Mouse (Mus musculus): Measurements from ENCODE around the gene Neb.

DNA sequence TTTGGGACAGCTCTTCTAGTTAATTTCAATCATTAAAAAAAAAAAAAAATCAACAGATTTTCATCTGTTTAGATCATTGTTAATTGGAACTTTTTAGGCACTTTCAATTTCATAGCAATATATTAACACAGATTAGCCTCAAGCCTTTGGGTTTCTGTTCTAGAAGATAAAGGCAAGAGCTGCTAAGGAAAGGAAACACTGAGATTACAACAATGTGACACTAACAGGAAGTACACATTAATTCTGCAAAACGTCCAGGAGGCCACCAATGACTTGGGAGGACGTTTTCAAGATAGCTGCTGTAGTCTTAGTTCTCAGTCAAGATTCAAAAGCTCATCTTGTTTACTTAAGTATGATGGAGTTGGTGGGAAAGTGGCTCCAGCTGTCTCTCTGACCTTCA, 44.7 kb downstream of the Neb start:
- TF ChIP-seq EP300 (IDR thresholded peaks at IDR 0.05; ENCODE audit: low read depth in 1 of 2, low read length in 2 of 2) (peak; percentile 24 to 41; a peak in 2 of 4 replicates), JUND (IDR thresholded peaks at IDR 0.05; ENCODE audit: low read depth, low read length) (no peak), USF2 (IDR thresholded peaks at IDR 0.05; ENCODE audit: borderline replicate concordance in 1 of 2, insufficient read depth in 1 of 2, low read depth in 1 of 2, low read length in 2 of 2) (no peak)

Measured in MEL (cell line).